Mouse (Mus musculus) spleen, adult 2 months (tissue): ENCODE measurements around the gene Lrrc49. TPM values are rescaled to one million over a fixed set of nuclear protein-coding genes. Genes with fewer than 3 reads are reported as not detected.

Source experiments
- DNase-seq, 2 experiments: peaks; one replicate each; pipeline versions ENCODE4 v3.0.0 to v3.0.0-alpha.2; 2012 to 2021; ENCODE audit warnings: low spot score in 2 of 2, low read depth in 1 of 2
- H3K27ac ChIP-seq: fragments of 200-500 bp; 2 replicates; pipeline ENCODE4 v1.5.1; 2012; ENCODE audit warnings: low read length, inconsistent platforms; ENCODE audit not compliant: insufficient read depth
- H3K27me3 ChIP-seq: fragments of 200-500 bp; 2 replicates; pipeline ENCODE4 v1.6.1; 2012; ENCODE audit warnings: mild to moderate bottlenecking, moderate library complexity, low read length, inconsistent platforms; ENCODE audit not compliant: control insufficient read depth, insufficient read depth
- H3K36me3 ChIP-seq: fragments of 200-500 bp; 2 replicates; pipeline ENCODE4 v1.6.1; 2012; ENCODE audit warnings: mild to moderate bottlenecking, low read length, inconsistent platforms; ENCODE audit not compliant: control insufficient read depth, insufficient read depth
- H3K4me1 ChIP-seq: fragments of 200-500 bp; 2 replicates; pipeline ENCODE4 v1.6.1; 2011; ENCODE audit warnings: inconsistent platforms; ENCODE audit not compliant: control insufficient read depth, insufficient read depth, insufficient read length
- H3K4me3 ChIP-seq: fragments of 200-500 bp; 2 replicates; pipeline ENCODE4 v1.5.1; 2011; ENCODE audit warnings: mild to moderate bottlenecking, inconsistent platforms; ENCODE audit not compliant: insufficient read depth, insufficient read length; ENCODE audit errors: extremely low read depth
- CTCF ChIP-seq: fragments of 200-500 bp; IDR thresholded peaks from 2 replicates; pipeline ENCODE4 v1.5.1; 2011; ENCODE audit warnings: mild to moderate bottlenecking, inconsistent platforms; ENCODE audit not compliant: insufficient read depth, insufficient read length, insufficient replicate concordance; ENCODE audit errors: extremely low read depth
- POLR2A ChIP-seq: fragments of 200-500 bp; IDR thresholded peaks from 2 replicates; pipeline ENCODE4 v1.6.1; 2011; ENCODE audit warnings: low read depth, low read length, inconsistent platforms
- WGBS: fragments of 180-500 bp; shearing (Covaris S2); methylation state at CpG from one replicate; pipeline ENCODE4 v1.1.7; 2018; 5-methylcytosine and 5-hydroxymethylcytosine counted together
- polyA plus RNA-seq: library from polyadenylated mRNA; depleted of rRNA; stranded (reverse); fragments of >200 nt; gene quantifications from 2 replicates; pipeline ENCODE4 v1.2.3, GENCODE M21; 2012

Lrrc49 gene
- polyA plus RNA-seq, 1 experiment, result 0.65 TPM

- no peaks in the 10 kb centered on the region for H3K4me1 ChIP-seq
Observed at GRCm38 (mm10) chr9:60678913-60679312, 9.0 kb downstream of the Lrrc49 start.

GRCm38 (mm10) chr9:60676429-60676828 is 11.5 kb downstream of the Lrrc49 start:
- WGBS, result 85% methylated on average over 4 of the region's 4 CpGs
- Histone ChIP-seq H3K4me1 (no peaks in the 10 kb centered on the region), H3K4me3 (no peak overlapping the region), H3K36me3 (no peaks in the 10 kb centered on the region), H3K27ac (no peak overlapping the region), H3K27me3 (no peaks in the 10 kb centered on the region)
- TF ChIP-seq CTCF (no peak), POLR2A (no peak)
- no peak for DNase-seq

More at GRCm38 (mm10) chr9:60678913-60679312, 9.0 kb downstream of the Lrrc49 start:
- Histone ChIP-seq H3K27me3 (no peaks in the 10 kb centered on the region), H3K27ac (no peak overlapping the region), H3K36me3 (no peaks in the 10 kb centered on the region), H3K4me3 (no peak overlapping the region)
- 32% methylated on average over 5 of the region's 5 CpGs for WGBS
- DNase-seq, result no peak
- no peak for TF ChIP-seq CTCF
- no peak for TF ChIP-seq POLR2A

- H3K4me1 ChIP-seq, result no peaks in the 10 kb centered on the region
- H3K36me3 ChIP-seq, result no peaks in the 10 kb centered on the region
- H3K27ac ChIP-seq, result no peak overlapping the region
- TF ChIP-seq POLR2A (no peak), CTCF (no peak)
- H3K27me3 ChIP-seq, result no peaks in the 10 kb centered on the region
- DNase-seq, result no peak
- no peak overlapping the region for H3K4me3 ChIP-seq
Observed at GRCm38 (mm10) chr9:60674780-60675179, 13.2 kb downstream of the Lrrc49 start.

GRCm38 (mm10) chr9:60672568-60672967 is 15.4 kb downstream of the Lrrc49 start:
- TF ChIP-seq CTCF, result no peak
- TF ChIP-seq POLR2A, result no peak
- Histone ChIP-seq H3K36me3 (no peaks in the 10 kb centered on the region), H3K4me1 (no peaks in the 10 kb centered on the region), H3K4me3 (no peak overlapping the region), H3K27me3 (no peaks in the 10 kb centered on the region), H3K27ac (no peak overlapping the region)
- WGBS, result 92% methylated on average over 6 of the region's 6 CpGs
- DNase-seq, result no peak

GRCm38 (mm10) chr9:60668886-60669285 is 19.1 kb downstream of the Lrrc49 start:
- DNase-seq, result no peak
- Histone ChIP-seq H3K36me3 (no peaks in the 10 kb centered on the region), H3K27ac (no peak overlapping the region), H3K27me3 (no peaks in the 10 kb centered on the region), H3K4me3 (no peak overlapping the region), H3K4me1 (no peaks in the 10 kb centered on the region)
- 91% methylated on average over 6 of the region's 6 CpGs for WGBS
- TF ChIP-seq CTCF, result no peak
- TF ChIP-seq POLR2A, result no peak

- no peak for DNase-seq
- Histone ChIP-seq H3K27me3 (no peaks in the 10 kb centered on the region), H3K4me3 (no peak overlapping the region), H3K4me1 (no peaks in the 10 kb centered on the region), H3K27ac (no peak overlapping the region), H3K36me3 (no peaks in the 10 kb centered on the region)
- WGBS, result 92% methylated on average over 3 of the region's 3 CpGs
- TF ChIP-seq POLR2A (no peak), CTCF (no peak)
Observed at GRCm38 (mm10) chr9:60665535-60665934, 22.4 kb downstream of the Lrrc49 start.

GRCm38 (mm10) chr9:60664866-60665265 is 23.1 kb downstream of the Lrrc49 start:
- H3K4me3 ChIP-seq, result no peak overlapping the region
- H3K27ac ChIP-seq, result no peak overlapping the region
- no peaks in the 10 kb centered on the region for H3K36me3 ChIP-seq
- no peak for TF ChIP-seq POLR2A
- no peak for TF ChIP-seq CTCF
- no peaks in the 10 kb centered on the region for H3K4me1 ChIP-seq
- DNase-seq, result no peak
- WGBS, result 94% methylated on average over 5 of the region's 5 CpGs
- H3K27me3 ChIP-seq, result no peaks in the 10 kb centered on the region
